Mouse (Mus musculus): ENCODE measurements around the gene Emc3.

Emc3 gene

GRCm38 (mm10) chr6:113494258-113494788 lies 37.1 kb downstream of the Emc3 start:
- DNase-seq, result peak; percentile 78 to 86

DNA sequence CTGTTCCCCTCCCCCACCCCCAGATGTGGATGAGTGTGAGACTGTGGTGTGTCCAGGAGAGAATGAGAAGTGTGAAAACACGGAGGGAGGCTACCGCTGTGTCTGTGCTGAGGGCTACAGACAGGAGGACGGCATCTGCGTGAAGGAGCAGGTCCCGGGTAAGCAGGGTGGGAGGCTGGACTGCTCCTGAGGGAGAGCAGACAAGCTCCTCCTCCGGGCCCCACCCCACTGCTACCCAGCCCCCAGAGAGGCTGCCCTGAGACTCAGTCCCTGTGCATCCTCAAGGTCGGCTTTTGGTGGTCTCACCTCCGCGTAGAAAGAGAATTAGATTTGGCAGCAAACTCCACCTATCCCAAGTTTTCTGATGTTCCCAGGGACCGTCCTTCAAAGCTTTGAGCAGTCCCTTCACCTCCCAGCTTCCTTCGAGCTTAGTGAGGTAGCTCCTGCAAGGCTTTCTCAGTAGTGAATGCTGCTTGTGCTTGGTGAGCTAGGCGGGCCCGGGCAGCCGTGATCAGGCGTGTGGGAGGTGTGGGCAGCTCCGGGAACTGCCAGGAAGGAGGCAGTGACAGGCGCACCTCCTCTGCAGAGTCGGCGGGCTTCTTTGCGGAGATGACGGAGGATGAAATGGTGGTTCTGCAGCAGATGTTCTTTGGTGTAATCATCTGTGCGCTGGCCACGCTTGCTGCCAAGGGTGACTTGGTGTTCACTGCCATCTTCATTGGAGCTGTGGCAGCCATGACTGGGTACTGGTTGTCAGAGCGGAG lies 39.2 kb downstream of the Emc3 start:
- no peak for DNase-seq

- DNase-seq, result no peak
Measured at GRCm38 (mm10) chr6:113489410-113489809, 42.0 kb downstream of the Emc3 start.

GRCm38 (mm10) chr6:113487125-113487576 lies 44.3 kb downstream of the Emc3 start:
- DNase-seq, result no peak

DNA sequence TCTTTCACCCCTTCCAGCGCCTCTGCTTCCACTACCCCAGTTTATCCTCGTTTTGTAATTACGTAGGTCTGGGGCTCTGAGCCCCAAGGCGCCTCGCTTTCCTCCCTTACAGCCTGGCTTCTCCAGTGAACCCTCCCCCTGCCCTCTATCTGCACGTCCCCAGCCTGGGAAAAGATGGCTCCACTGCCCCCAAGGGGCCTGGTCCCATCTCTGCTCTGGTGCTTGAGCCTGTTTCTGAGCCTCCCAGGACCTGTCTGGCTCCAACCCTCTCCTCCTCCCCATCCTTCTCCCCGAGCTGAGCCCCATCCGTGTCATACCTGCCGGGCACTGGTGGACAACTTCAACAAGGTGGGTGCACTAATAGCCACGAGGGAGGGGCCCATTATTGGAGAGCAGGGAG lies 47.7 kb downstream of the Emc3 start:
- DNase-seq, result peak; percentile 56 to 65

- peak; percentile 95 to 96 for DNase-seq
Measured at GRCm38 (mm10) chr6:113483100-113483615, 48.3 kb downstream of the Emc3 start, which contains the start of gene Creld1. Creld1 (plus strand) TSS chr6:113483297.

GRCm38 (mm10) chr6:113482477-113483099 lies 48.9 kb downstream of the Emc3 start:
- DNase-seq, result peak; percentile 69 to 75

DNA sequence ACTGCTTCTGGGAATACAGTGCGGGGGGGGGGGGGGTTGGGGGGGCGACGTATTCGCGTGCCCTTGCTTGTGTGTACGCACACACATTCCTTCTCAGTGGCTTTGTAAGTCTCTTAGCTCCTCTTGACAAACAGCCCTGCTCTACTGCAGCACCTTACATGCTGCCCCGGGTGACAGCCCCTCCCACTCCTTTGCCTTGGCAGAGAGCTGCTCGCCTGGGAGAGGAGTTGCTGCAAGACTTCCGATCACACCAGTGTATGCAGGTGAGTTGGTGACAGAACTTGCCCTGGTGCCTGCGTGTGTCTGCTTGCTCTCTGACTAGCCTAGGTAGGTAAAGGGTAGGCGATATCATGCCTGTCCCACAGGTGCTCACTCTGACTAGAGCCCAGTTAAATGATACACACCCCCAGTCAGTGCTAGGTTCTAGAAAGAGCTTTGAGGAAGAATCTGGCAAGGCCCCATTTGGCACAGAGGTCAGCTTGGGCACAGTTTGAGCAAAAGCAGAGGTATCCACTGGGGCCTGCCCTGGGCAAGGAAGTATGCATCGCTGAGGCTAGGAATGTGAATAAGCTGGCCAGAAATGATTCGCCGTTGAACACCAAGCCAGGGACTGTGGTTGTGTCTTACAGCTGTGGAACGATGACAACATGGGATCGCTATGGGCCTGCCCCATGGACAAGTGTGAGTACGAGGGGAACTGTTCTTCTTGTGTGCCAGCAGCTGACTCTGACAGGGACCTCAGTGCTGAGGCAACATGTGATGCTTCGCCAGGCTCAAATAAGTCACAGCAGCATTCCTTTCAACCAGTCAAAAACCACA lies 50.7 kb downstream of the Emc3 start:
- no peak for DNase-seq

DNA sequence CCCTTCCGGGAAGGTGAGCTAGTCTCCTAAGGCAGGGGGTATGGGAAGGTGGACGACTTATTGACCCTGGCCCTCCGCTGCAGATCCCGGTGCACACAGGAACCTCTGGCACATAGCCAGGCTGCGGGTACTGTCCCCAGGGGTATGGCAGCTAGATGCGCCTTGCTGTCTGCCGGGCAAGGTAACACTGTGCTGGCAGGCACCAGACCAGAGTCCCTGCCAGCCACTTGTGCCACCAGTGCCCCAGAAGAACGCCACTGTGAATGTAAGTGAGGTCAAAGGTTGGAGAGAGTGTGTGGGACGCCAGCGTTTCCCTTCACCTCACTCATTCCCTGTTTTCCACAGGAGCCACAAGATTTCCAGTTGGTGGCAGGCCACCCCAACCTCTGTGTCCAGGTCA lies 52.5 kb downstream of the Emc3 start:
- no peak for DNase-seq

DNA sequence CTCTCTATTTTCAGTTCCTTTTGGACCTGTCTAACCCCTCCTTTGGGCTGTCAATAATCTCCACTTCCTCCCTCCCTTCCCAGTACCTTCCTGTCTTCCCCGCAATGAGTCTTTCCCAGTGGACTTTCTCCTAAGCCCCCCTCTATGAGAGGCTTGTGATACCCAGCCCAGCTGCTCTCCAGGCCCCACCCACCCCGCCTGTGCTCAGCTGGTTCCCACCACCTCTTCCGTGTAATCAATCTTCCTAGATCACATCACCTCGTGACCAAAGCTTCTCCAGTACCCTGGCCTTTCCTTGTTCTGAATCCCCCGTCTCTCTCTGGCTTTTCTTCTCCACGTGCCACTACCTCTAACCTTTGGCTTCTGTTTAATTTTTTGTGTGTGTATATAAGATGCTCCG lies 54.1 kb downstream of the Emc3 start:
- no peak for DNase-seq

- DNase-seq, result no peak
Measured at GRCm38 (mm10) chr6:113473715-113474114, 57.7 kb downstream of the Emc3 start.

- DNase-seq, result no peak
Measured at GRCm38 (mm10) chr6:113473246-113473645, 58.2 kb downstream of the Emc3 start.

- no peak for DNase-seq
Measured at GRCm38 (mm10) chr6:113472061-113472460, 59.4 kb downstream of the Emc3 start.

- DNase-seq, result no peak
Measured at GRCm38 (mm10) chr6:113471297-113471936, 60.0 kb downstream of the Emc3 start, which contains the start of gene Il17rc. Il17rc (plus strand) TSS chr6:113471427.

- peak; percentile 86 to 93 for DNase-seq
Measured at GRCm38 (mm10) chr6:113469432-113469831, 62.0 kb downstream of the Emc3 start.

DNA sequence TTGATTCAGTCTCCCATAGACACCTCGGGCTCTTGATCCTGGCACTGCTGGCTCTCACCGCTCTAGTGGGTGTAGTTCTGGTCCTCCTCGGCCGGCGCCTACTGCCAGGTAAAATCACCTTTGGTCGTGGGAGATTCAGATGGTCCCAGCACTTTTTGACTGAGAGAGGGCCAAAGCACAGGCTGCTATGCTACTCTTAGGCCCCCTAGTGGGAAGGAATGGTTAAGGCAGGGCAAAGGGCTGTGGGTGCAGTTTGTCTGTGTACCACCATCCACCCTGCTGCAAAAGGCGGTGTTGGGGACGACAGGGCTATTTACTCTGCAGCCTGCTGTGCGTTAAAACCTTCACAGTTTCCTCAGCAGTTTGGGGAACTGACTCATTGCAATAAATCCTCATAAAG lies 62.4 kb downstream of the Emc3 start:
- peak; percentile 77 to 87 for DNase-seq

DNA sequence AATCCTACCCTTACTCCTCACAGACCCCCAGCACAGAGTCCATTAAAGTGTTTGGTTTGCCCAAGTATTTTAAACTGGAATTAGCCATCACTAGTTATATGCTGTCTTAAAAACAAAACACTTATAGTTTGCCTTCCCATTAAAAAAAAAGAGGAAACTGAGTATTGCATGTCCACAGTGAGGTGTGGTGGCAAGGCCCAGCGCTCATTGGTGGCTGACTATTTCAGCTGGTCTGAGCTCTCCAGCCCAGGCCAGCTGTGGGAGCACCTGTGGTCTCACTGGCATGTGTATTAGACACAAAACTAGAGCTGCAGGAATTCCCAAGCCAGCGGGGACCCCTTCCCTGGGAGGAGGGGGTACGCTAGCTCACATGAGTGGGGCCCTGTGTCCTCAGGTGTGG lies 62.9 kb downstream of the Emc3 start:
- DNase-seq, result no peak

DNA sequence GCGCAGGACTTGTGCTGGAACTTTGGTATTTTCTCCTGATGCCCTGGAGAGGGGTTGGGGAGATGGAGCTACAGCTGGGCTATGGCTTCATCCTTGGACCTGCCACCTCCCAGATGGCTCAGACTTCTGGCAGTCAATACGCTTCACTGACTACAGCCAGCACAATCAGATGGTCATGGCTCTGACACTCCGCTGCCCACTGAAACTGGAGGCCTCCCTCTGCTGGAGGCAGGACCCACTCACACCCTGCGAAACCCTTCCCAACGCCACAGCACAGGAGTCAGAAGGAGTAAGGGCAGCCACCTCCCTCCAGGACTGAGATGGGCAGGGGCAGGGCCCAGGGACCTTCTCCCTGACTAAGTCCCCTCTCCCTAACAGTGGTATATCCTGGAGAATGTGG lies 65.8 kb downstream of the Emc3 start:
- DNase-seq, result peak; percentile 65 to 75

All from cerebellum, postnatal 14 days (tissue).